Mouse (Mus musculus): ENCODE data around the gene Aldh1a1. TPM values are rescaled to one million over a fixed set of nuclear protein-coding genes. Genes with fewer than 3 reads are reported as not detected.

Gene Aldh1a1
- 0.70 and 1.3 TPM in 2 replicates for polyA plus RNA-seq (2015; fragmentation: Nextera tagmentation; extraction: Ambion mirVana)

GRCm38 (mm10) chr19:20492491-20492890 is at the start of gene Aldh1a1:
Gene Aldh1a1, plus strand, starts transcription at chr19:20492715.
- Histone ChIP-seq H3K36me3 (ENCODE audit: control insufficient read depth, insufficient read depth) (no peaks in the 10 kb centered on the region), H3K9me3 (replicated peaks; ENCODE audit: control insufficient read depth, low read length) (no peaks in the 10 kb centered on the region), H3K4me3 (ENCODE audit: low read depth, low read length) (no peak within 1 kb of the TSS), H3K4me2 (ENCODE audit: low read depth, low read length) (no peak within 1 kb of the TSS), H3K4me1 (ENCODE audit: control insufficient read depth, low read depth, low read length) (no peaks in the 10 kb centered on the region), H3K9ac (ENCODE audit: low read depth, low read length) (no peak within 1 kb of the TSS), H3K27ac (ENCODE audit: low read length) (no peak within 1 kb of the TSS), H3K27me3 (ENCODE audit: control insufficient read depth, insufficient read depth, low read depth, low read length) (no peaks in the 10 kb centered on the region)
- WGBS (ENCODE audit: insufficient replicate concordance): 48% methylated on average over 2 of the region's 2 CpGs
- no peak for ATAC-seq (ENCODE audit: low read depth)

- no peak overlapping the region for H3K9ac ChIP-seq (ENCODE audit: low read depth, low read length)
- no peak overlapping the region for H3K4me3 ChIP-seq (ENCODE audit: low read depth, low read length)
- no peak overlapping the region for H3K4me2 ChIP-seq (ENCODE audit: low read depth, low read length)
- 50% methylated on average over 2 of the region's 2 CpGs for WGBS (ENCODE audit: insufficient replicate concordance)
- ATAC-seq (ENCODE audit: low read depth): no peak
- H3K27ac ChIP-seq (ENCODE audit: low read length): no peak overlapping the region
- no peaks in the 10 kb centered on the region for H3K27me3 ChIP-seq (ENCODE audit: control insufficient read depth, insufficient read depth, low read depth, low read length)
- no peaks in the 10 kb centered on the region for H3K9me3 ChIP-seq (replicated peaks; ENCODE audit: control insufficient read depth, low read length)
- H3K36me3 ChIP-seq (ENCODE audit: control insufficient read depth, insufficient read depth): no peaks in the 10 kb centered on the region
- no peaks in the 10 kb centered on the region for H3K4me1 ChIP-seq (ENCODE audit: control insufficient read depth, low read depth, low read length)
These were observed 44.7 kb upstream of the Aldh1a1 start for GRCm38 (mm10) chr19:20447807-20448206.

- no peak for ATAC-seq (ENCODE audit: low read depth)
- H3K27me3 ChIP-seq (ENCODE audit: control insufficient read depth, insufficient read depth, low read depth, low read length): no peaks in the 10 kb centered on the region
These were observed 43.0 kb upstream of the Aldh1a1 start for GRCm38 (mm10) chr19:20449546-20449945.

GRCm38 (mm10) chr19:20451045-20451444 is 41.5 kb upstream of the Aldh1a1 start:
- ATAC-seq (ENCODE audit: low read depth): no peak
- Histone ChIP-seq H3K27ac (ENCODE audit: low read length) (no peak overlapping the region), H3K36me3 (ENCODE audit: control insufficient read depth, insufficient read depth) (no peaks in the 10 kb centered on the region), H3K9me3 (replicated peaks; ENCODE audit: control insufficient read depth, low read length) (no peaks in the 10 kb centered on the region), H3K4me3 (ENCODE audit: low read depth, low read length) (no peak overlapping the region), H3K4me1 (ENCODE audit: control insufficient read depth, low read depth, low read length) (no peaks in the 10 kb centered on the region), H3K27me3 (ENCODE audit: control insufficient read depth, insufficient read depth, low read depth, low read length) (no peaks in the 10 kb centered on the region), H3K9ac (ENCODE audit: low read depth, low read length) (no peak overlapping the region), H3K4me2 (ENCODE audit: low read depth, low read length) (no peak overlapping the region)
- WGBS (ENCODE audit: insufficient replicate concordance): 60% methylated on average over 7 of the region's 7 CpGs

More at GRCm38 (mm10) chr19:20449546-20449945, 43.0 kb upstream of the Aldh1a1 start:
- Histone ChIP-seq H3K4me3 (ENCODE audit: low read depth, low read length) (no peak overlapping the region), H3K36me3 (ENCODE audit: control insufficient read depth, insufficient read depth) (no peaks in the 10 kb centered on the region), H3K9ac (ENCODE audit: low read depth, low read length) (no peak overlapping the region), H3K27ac (ENCODE audit: low read length) (no peak overlapping the region), H3K4me1 (ENCODE audit: control insufficient read depth, low read depth, low read length) (no peaks in the 10 kb centered on the region), H3K4me2 (ENCODE audit: low read depth, low read length) (no peak overlapping the region), H3K9me3 (replicated peaks; ENCODE audit: control insufficient read depth, low read length) (no peaks in the 10 kb centered on the region)

GRCm38 (mm10) chr19:20484497-20484896 is 8.0 kb upstream of the Aldh1a1 start:
- Histone ChIP-seq H3K36me3 (ENCODE audit: control insufficient read depth, insufficient read depth) (no peaks in the 10 kb centered on the region), H3K27me3 (ENCODE audit: control insufficient read depth, insufficient read depth, low read depth, low read length) (no peaks in the 10 kb centered on the region), H3K4me2 (ENCODE audit: low read depth, low read length) (no peak overlapping the region), H3K9ac (ENCODE audit: low read depth, low read length) (no peak overlapping the region), H3K4me1 (ENCODE audit: control insufficient read depth, low read depth, low read length) (no peaks in the 10 kb centered on the region), H3K9me3 (replicated peaks; ENCODE audit: control insufficient read depth, low read length) (no peaks in the 10 kb centered on the region), H3K27ac (ENCODE audit: low read length) (no peak overlapping the region), H3K4me3 (ENCODE audit: low read depth, low read length) (no peak overlapping the region)
- WGBS (ENCODE audit: insufficient replicate concordance): 37% methylated on average over 1 of the region's 1 CpGs
- no peak for ATAC-seq (ENCODE audit: low read depth)

- ATAC-seq (ENCODE audit: low read depth): no peak
- Histone ChIP-seq H3K27ac (ENCODE audit: low read length) (no peak overlapping the region), H3K4me3 (ENCODE audit: low read depth, low read length) (no peak overlapping the region), H3K9ac (ENCODE audit: low read depth, low read length) (no peak overlapping the region), H3K27me3 (ENCODE audit: control insufficient read depth, insufficient read depth, low read depth, low read length) (no peaks in the 10 kb centered on the region), H3K9me3 (replicated peaks; ENCODE audit: control insufficient read depth, low read length) (no peaks in the 10 kb centered on the region), H3K4me2 (ENCODE audit: low read depth, low read length) (no peak overlapping the region), H3K36me3 (ENCODE audit: control insufficient read depth, insufficient read depth) (no peaks in the 10 kb centered on the region), H3K4me1 (ENCODE audit: control insufficient read depth, low read depth, low read length) (no peaks in the 10 kb centered on the region)
- WGBS (ENCODE audit: insufficient replicate concordance): 53% methylated on average over 4 of the region's 4 CpGs
These were observed 565 bp upstream of the Aldh1a1 start for GRCm38 (mm10) chr19:20491950-20492349.

- no peak overlapping the region for H3K4me3 ChIP-seq (ENCODE audit: low read depth, low read length)
- H3K4me1 ChIP-seq (ENCODE audit: control insufficient read depth, low read depth, low read length): no peaks in the 10 kb centered on the region
- H3K4me2 ChIP-seq (ENCODE audit: low read depth, low read length): no peak overlapping the region
- no peak overlapping the region for H3K9ac ChIP-seq (ENCODE audit: low read depth, low read length)
- H3K36me3 ChIP-seq (ENCODE audit: control insufficient read depth, insufficient read depth): no peaks in the 10 kb centered on the region
- no peak for ATAC-seq (ENCODE audit: low read depth)
- no peaks in the 10 kb centered on the region for H3K27me3 ChIP-seq (ENCODE audit: control insufficient read depth, insufficient read depth, low read depth, low read length)
- no peak overlapping the region for H3K27ac ChIP-seq (ENCODE audit: low read length)
- no peaks in the 10 kb centered on the region for H3K9me3 ChIP-seq (replicated peaks; ENCODE audit: control insufficient read depth, low read length)
These were observed 4.0 kb downstream of the Aldh1a1 start for GRCm38 (mm10) chr19:20496476-20496875.

- no peak overlapping the region for H3K27ac ChIP-seq (ENCODE audit: low read length)
- no peak overlapping the region for H3K4me3 ChIP-seq (ENCODE audit: low read depth, low read length)
- H3K36me3 ChIP-seq (ENCODE audit: control insufficient read depth, insufficient read depth): no peaks in the 10 kb centered on the region
- H3K9me3 ChIP-seq (replicated peaks; ENCODE audit: control insufficient read depth, low read length): no peaks in the 10 kb centered on the region
- ATAC-seq (ENCODE audit: low read depth): no peak
- no peaks in the 10 kb centered on the region for H3K27me3 ChIP-seq (ENCODE audit: control insufficient read depth, insufficient read depth, low read depth, low read length)
- no peaks in the 10 kb centered on the region for H3K4me1 ChIP-seq (ENCODE audit: control insufficient read depth, low read depth, low read length)
- no peak overlapping the region for H3K4me2 ChIP-seq (ENCODE audit: low read depth, low read length)
- no peak overlapping the region for H3K9ac ChIP-seq (ENCODE audit: low read depth, low read length)
These were observed 12.8 kb downstream of the Aldh1a1 start for GRCm38 (mm10) chr19:20505359-20505758.

- H3K27ac ChIP-seq (ENCODE audit: low read length): no peak overlapping the region
- H3K9me3 ChIP-seq (replicated peaks; ENCODE audit: control insufficient read depth, low read length): no peaks in the 10 kb centered on the region
- no peaks in the 10 kb centered on the region for H3K36me3 ChIP-seq (ENCODE audit: control insufficient read depth, insufficient read depth)
- ATAC-seq (ENCODE audit: low read depth): no peak
- H3K9ac ChIP-seq (ENCODE audit: low read depth, low read length): no peak overlapping the region
- WGBS (ENCODE audit: insufficient replicate concordance): 49% methylated on average over 9 of the region's 9 CpGs
- H3K4me3 ChIP-seq (ENCODE audit: low read depth, low read length): no peak overlapping the region
- no peak overlapping the region for H3K4me2 ChIP-seq (ENCODE audit: low read depth, low read length)
- H3K27me3 ChIP-seq (ENCODE audit: control insufficient read depth, insufficient read depth, low read depth, low read length): no peaks in the 10 kb centered on the region
- H3K4me1 ChIP-seq (ENCODE audit: control insufficient read depth, low read depth, low read length): no peaks in the 10 kb centered on the region
These were observed 14.6 kb downstream of the Aldh1a1 start for GRCm38 (mm10) chr19:20506936-20507615.
